Mouse (Mus musculus): ENCODE data around the gene Eml1. TPM values are rescaled to one million over a fixed set of nuclear protein-coding genes. Genes with fewer than 3 reads are reported as not detected.

The Eml1 gene
- total RNA-seq, 1 experiment from 2014 or later, result not detected

DNA sequence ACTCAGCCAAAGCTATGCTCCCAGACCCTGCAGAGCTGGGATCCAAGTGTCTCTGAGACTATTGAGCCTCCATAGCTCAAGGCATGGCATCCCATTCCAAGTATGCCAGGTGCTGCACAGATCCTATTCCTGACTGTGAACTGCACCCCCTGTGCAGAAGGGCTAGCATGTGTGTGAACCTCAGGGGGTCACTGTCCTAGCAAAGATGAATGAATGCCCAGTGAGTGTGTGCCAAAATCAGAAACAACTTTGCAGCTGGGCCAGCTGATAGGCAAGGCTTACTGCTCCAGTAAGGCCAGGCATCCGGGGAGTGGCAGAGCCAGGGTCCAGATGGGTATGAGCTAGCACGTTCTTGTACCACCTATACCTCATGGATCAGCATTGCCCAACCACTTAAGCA, 76.0 kb downstream of the Eml1 start:
- no peak for ATAC-seq (replicated peaks; ENCODE audit: insufficient number of reproducible peaks, low FRiP score, low TSS enrichment, poor library complexity, severe bottlenecking)

DNA sequence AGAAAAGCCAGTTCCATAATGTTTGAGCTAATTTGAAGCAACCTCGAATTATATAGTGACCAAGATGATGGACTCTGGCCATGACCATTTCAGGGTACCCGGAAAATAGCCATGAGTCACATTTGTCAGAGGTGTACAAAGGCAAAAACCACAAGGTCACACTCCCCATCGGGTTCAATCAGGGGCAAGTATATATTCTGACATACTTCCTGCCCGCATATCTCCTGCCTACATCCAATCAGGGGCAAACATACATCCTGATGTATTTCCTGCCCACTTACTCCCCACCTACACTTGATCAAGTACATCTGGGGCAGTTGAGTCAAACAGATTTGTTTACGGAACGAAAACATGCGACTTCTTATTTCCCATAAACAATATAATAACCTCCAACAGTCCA, 77.6 kb downstream of the Eml1 start:
- ATAC-seq (replicated peaks; ENCODE audit: insufficient number of reproducible peaks, low FRiP score, low TSS enrichment, poor library complexity, severe bottlenecking), result no peak

- ATAC-seq (replicated peaks; ENCODE audit: insufficient number of reproducible peaks, low FRiP score, low TSS enrichment, poor library complexity, severe bottlenecking), result no peak
Measured at GRCm38 (mm10) chr12:108449935-108450334, 79.2 kb downstream of the Eml1 start.

DNA sequence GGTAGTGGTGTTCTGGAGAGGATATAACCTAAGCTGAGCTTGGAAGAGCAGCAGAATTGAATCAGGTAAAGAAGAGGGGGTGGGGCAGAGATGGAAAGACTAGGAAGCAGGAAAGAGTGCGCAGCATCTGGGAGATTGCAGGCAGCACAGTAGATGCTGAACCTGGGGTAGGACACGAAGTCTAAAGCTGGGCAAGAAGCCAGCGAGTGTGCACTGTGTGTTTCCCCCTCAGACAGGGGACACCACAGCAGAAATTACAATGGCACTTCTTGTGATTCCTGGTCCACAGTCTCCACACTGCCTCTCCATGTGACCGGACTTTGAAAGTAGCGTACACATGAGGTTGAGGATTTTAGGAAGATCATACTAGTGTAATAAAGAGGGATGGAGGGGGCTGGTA, 79.8 kb downstream of the Eml1 start:
- no peak for ATAC-seq (replicated peaks; ENCODE audit: insufficient number of reproducible peaks, low FRiP score, low TSS enrichment, poor library complexity, severe bottlenecking)

GRCm38 (mm10) chr12:108452151-108452874, 81.6 kb downstream of the Eml1 start:
- ATAC-seq (replicated peaks; ENCODE audit: insufficient number of reproducible peaks, low FRiP score, low TSS enrichment, poor library complexity, severe bottlenecking), result no peak

GRCm38 (mm10) chr12:108453561-108454044, 82.8 kb downstream of the Eml1 start:
- no peak for ATAC-seq (replicated peaks; ENCODE audit: insufficient number of reproducible peaks, low FRiP score, low TSS enrichment, poor library complexity, severe bottlenecking)

DNA sequence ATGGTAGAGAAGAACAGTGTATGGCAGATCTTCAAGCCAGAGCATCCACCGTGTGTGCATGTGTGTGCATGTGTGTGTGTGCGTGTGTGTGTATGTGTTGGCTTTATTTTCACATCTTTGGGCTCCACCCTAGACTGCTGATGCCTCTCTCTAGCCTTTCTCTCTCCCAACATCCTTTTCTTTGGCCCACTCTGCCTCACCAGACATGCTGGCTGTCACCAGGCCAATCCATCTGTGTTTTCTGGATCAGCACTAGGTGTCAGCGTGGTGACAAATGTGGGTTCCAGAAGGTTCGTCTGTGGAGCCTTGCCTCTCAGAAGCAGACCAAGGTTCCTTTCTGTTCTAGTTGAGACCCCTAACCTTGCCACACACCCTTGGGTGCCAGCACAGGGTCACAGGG, 84.2 kb downstream of the Eml1 start:
- ATAC-seq (replicated peaks; ENCODE audit: insufficient number of reproducible peaks, low FRiP score, low TSS enrichment, poor library complexity, severe bottlenecking), result no peak

GRCm38 (mm10) chr12:108472898-108473297, 102.1 kb downstream of the Eml1 start:
- no peak for ATAC-seq (replicated peaks; ENCODE audit: insufficient number of reproducible peaks, low FRiP score, low TSS enrichment, poor library complexity, severe bottlenecking)

GRCm38 (mm10) chr12:108474440-108474839, 103.7 kb downstream of the Eml1 start:
- ATAC-seq (replicated peaks; ENCODE audit: insufficient number of reproducible peaks, low FRiP score, low TSS enrichment, poor library complexity, severe bottlenecking), result no peak

GRCm38 (mm10) chr12:108478714-108479113, 108.0 kb downstream of the Eml1 start:
- ATAC-seq (replicated peaks; ENCODE audit: insufficient number of reproducible peaks, low FRiP score, low TSS enrichment, poor library complexity, severe bottlenecking), result no peak

DNA sequence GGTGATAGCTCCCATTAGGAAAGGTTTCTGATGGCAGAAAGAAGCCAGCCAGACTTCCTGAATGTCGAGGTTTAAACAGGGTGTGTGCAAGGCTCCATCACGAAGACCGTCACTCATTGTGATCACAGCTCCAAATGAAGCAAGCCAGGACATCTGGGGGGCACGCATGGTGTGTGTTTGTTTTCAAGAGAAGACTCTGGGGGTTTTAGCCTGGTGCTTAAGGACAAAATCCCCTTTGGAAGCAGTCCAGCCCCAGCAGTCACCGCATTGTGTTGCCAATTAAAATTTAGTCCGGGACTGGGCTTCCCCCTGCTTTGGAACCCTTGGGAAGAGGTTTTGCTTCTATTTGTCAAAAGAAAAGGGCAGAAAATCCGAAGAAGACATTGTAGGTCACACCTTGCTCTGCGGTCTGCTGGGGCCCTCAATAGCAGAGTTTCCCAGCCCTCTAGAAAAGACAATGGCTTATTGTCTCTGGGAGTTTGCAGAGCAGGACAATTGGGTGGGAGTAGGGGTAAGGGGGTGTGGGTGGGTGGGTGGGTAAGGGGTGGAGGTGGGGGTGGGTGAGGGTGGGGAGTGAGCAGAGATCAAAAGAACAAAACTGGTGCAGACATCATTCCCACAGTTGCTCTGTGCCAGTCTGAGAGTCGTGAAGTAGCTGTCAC, 110.1 kb downstream of the Eml1 start:
- ATAC-seq (replicated peaks; ENCODE audit: insufficient number of reproducible peaks, low FRiP score, low TSS enrichment, poor library complexity, severe bottlenecking), result no peak

DNA sequence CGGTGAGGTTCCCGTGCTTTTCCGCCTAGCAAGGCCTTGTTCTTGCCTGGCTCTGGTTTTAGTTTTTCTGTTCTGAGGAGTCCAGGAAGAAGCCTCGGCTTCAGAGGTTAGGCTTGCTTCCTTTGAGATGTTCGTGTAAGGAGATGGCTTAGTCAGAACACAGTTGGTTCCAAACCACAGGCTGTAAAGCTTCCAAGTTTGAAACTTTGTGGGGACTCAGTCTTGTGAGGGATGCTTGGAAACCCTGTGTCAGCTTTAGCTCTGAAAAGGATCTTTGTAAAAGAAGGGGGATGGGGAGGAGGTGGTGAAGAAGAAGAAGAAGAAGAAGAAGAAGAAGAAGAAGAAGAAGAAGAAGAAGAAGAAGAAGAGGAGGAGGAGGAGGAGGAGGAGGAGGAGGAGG, 118.3 kb downstream of the Eml1 start:
- no peak for ATAC-seq (replicated peaks; ENCODE audit: insufficient number of reproducible peaks, low FRiP score, low TSS enrichment, poor library complexity, severe bottlenecking)

GRCm38 (mm10) chr12:108489741-108490140, 119.0 kb downstream of the Eml1 start:
- ATAC-seq (replicated peaks; ENCODE audit: insufficient number of reproducible peaks, low FRiP score, low TSS enrichment, poor library complexity, severe bottlenecking), result no peak

- ATAC-seq (replicated peaks; ENCODE audit: insufficient number of reproducible peaks, low FRiP score, low TSS enrichment, poor library complexity, severe bottlenecking), result no peak
Measured at GRCm38 (mm10) chr12:108490336-108490735, 119.6 kb downstream of the Eml1 start.

- ATAC-seq (replicated peaks; ENCODE audit: insufficient number of reproducible peaks, low FRiP score, low TSS enrichment, poor library complexity, severe bottlenecking), result no peak
Measured at GRCm38 (mm10) chr12:108490954-108491353, 120.2 kb downstream of the Eml1 start.

DNA sequence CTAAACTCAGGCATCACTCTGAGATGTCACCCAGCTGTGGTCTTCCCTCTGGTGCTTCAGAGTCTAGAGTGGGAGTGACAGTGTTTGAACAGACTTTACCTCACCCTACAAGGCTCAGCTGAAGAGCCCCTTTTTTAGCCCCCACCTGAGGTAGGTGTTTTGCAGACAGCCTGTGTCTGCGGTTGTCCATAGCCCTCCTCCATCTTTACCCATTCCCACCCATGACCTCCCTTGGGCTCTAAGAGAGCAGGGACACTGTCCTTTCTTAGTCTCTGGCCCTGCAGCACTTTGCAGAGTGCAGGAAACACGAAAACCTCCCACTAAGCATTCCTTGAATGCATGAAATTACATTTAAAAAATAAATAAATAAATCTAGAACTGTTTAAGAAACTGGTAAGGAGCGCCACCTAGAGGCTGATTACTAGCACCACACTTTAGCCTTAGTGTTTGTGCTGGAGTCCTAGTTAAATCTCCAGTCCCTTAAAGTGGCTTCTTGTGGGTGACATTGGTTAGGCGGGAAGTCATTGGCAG, 123.3 kb downstream of the Eml1 start:
- no peak for ATAC-seq (replicated peaks; ENCODE audit: insufficient number of reproducible peaks, low FRiP score, low TSS enrichment, poor library complexity, severe bottlenecking)

- no peak for ATAC-seq (replicated peaks; ENCODE audit: insufficient number of reproducible peaks, low FRiP score, low TSS enrichment, poor library complexity, severe bottlenecking)
Measured at GRCm38 (mm10) chr12:108495455-108496235, 124.9 kb downstream of the Eml1 start.

DNA sequence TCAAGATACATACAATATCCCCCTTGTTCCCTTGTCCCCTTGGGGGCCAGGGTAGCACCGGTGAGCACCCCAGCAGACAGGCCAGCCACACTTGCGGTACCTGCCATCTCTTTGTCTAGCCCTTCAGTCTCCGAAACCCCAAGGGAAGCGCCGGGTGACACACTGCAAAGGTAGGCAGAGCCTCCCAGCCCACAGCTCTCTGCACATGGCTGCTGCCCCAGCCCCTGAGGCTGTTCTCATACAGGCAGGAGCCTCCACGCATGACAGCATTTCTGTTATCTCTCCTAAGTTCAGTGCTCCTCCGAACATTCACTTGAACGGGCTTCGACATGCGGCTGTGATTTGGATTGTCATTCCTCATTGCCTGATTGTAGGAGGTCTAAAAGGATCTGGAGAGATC, 132.3 kb downstream of the Eml1 start:
- no peak for ATAC-seq (replicated peaks; ENCODE audit: insufficient number of reproducible peaks, low FRiP score, low TSS enrichment, poor library complexity, severe bottlenecking)

GRCm38 (mm10) chr12:108503582-108503981, 132.8 kb downstream of the Eml1 start:
- no peak for ATAC-seq (replicated peaks; ENCODE audit: insufficient number of reproducible peaks, low FRiP score, low TSS enrichment, poor library complexity, severe bottlenecking)
